Mouse (Mus musculus) inflammation-experienced regulatory T-cells, adult 6 months (primary cell): Measurements from ENCODE around the gene Ptprb. TPM values are rescaled to one million over a fixed set of nuclear protein-coding genes. Genes with fewer than 3 reads are reported as not detected.
A peak's percentile ranks its signal among the peaks of the same experiment; 100 is the strongest.

Source experiments
- ATAC-seq: one replicate; pipeline ENCODE4 v1.8.0; 2017
- polyA plus RNA-seq, 3 experiments: library from polyadenylated mRNA; unstranded; fragments of 100-300 nt; shearing (Covaris generic); gene quantifications; one replicate each; pipeline ENCODE4 v1.2.1; 2017

Ptprb gene
- polyA plus RNA-seq, 3 experiments from 2014 or later = 0.13 TPM; not detected in 2

- ATAC-seq = no peak
Measured at GRCm38 (mm10) chr10:116297854-116298253, 22.5 kb downstream of the Ptprb start.

- ATAC-seq = no peak
Measured at GRCm38 (mm10) chr10:116300824-116301223, 25.5 kb downstream of the Ptprb start.

- no peak for ATAC-seq
Measured at GRCm38 (mm10) chr10:116301258-116301657, 25.9 kb downstream of the Ptprb start.

GRCm38 (mm10) chr10:116304355-116304754, 29.0 kb downstream of the Ptprb start:
- ATAC-seq = no peak

GRCm38 (mm10) chr10:116309460-116309859, 34.1 kb downstream of the Ptprb start:
- no peak for ATAC-seq

GRCm38 (mm10) chr10:116310516-116311210, 35.3 kb downstream of the Ptprb start:
- no peak for ATAC-seq

GRCm38 (mm10) chr10:116319246-116319645, 43.9 kb downstream of the Ptprb start:
- ATAC-seq = no peak

GRCm38 (mm10) chr10:116329086-116329485, 53.8 kb downstream of the Ptprb start:
- no peak for ATAC-seq

GRCm38 (mm10) chr10:116330458-116330857, 55.1 kb downstream of the Ptprb start:
- peak; percentile 77 for ATAC-seq

- no peak for ATAC-seq
Measured at GRCm38 (mm10) chr10:116330961-116331510, 55.7 kb downstream of the Ptprb start.

GRCm38 (mm10) chr10:116333666-116334065, 58.3 kb downstream of the Ptprb start:
- ATAC-seq = no peak

GRCm38 (mm10) chr10:116334120-116334519, 58.8 kb downstream of the Ptprb start:
- ATAC-seq = no peak

GRCm38 (mm10) chr10:116335328-116335727, 60.0 kb downstream of the Ptprb start:
- no peak for ATAC-seq

GRCm38 (mm10) chr10:116341194-116341593, 65.9 kb downstream of the Ptprb start:
- no peak for ATAC-seq

GRCm38 (mm10) chr10:116346618-116347184, 71.4 kb downstream of the Ptprb start:
- no peak for ATAC-seq

GRCm38 (mm10) chr10:116349004-116349403, 73.7 kb downstream of the Ptprb start:
- no peak for ATAC-seq

GRCm38 (mm10) chr10:116350532-116350931, 75.2 kb downstream of the Ptprb start:
- no peak for ATAC-seq

GRCm38 (mm10) chr10:116354372-116354771, 79.0 kb downstream of the Ptprb start:
- no peak for ATAC-seq

- no peak for ATAC-seq
Measured at GRCm38 (mm10) chr10:116362181-116362580, 86.9 kb downstream of the Ptprb start.

- no peak for ATAC-seq
Measured at GRCm38 (mm10) chr10:116362645-116363044, 87.3 kb downstream of the Ptprb start.

GRCm38 (mm10) chr10:116364759-116365158, 89.4 kb downstream of the Ptprb start:
- no peak for ATAC-seq

- ATAC-seq = no peak
Measured at GRCm38 (mm10) chr10:116370991-116371725, 95.8 kb downstream of the Ptprb start.

GRCm38 (mm10) chr10:116374111-116374510, 98.8 kb downstream of the Ptprb start:
- ATAC-seq = no peak
